Mouse (Mus musculus) heart, embryonic 11.5 days (tissue): ENCODE results near the gene Rhbdl2. TPM values are rescaled to one million over a fixed set of nuclear protein-coding genes. Genes with fewer than 3 reads are reported as not detected.

ENCODE experiments used
- ATAC-seq: fragments of 200-750 bp; cut with Nextera tagmentation; replicated peaks from 2 replicates; pipeline ENCODE4 v1.8.0; 2017; ENCODE audit warnings: moderate library complexity; ENCODE audit not compliant: insufficient number of reproducible peaks, low FRiP score, low TSS enrichment
- H3K27ac ChIP-seq: fragments of 300-500 bp; sonication (generic); 2 replicates; pipeline ENCODE4 v1.5.1; 2014; ENCODE audit warnings: mild to moderate bottlenecking, low read depth, low read length
- H3K27me3 ChIP-seq: fragments of 300-500 bp; sonication (generic); 2 replicates; pipeline ENCODE4 v1.6.1; 2014; ENCODE audit warnings: mild to moderate bottlenecking, low read length, mixed read lengths; ENCODE audit not compliant: control insufficient read depth, insufficient read depth
- H3K36me3 ChIP-seq: fragments of 300-500 bp; sonication (generic); 2 replicates; pipeline ENCODE4 v1.6.1; 2014; ENCODE audit warnings: mild to moderate bottlenecking, low read length, moderate library complexity, mixed read lengths; ENCODE audit not compliant: control insufficient read depth, insufficient read depth
- H3K4me1 ChIP-seq: fragments of 300-500 bp; sonication (generic); 2 replicates; pipeline ENCODE4 v1.6.1; 2014; ENCODE audit warnings: low read length; ENCODE audit not compliant: control insufficient read depth, insufficient read depth
- H3K4me2 ChIP-seq: fragments of 300-500 bp; sonication (generic); 2 replicates; pipeline ENCODE4 v1.6.1; 2014; ENCODE audit warnings: mild to moderate bottlenecking, moderate library complexity
- H3K4me3 ChIP-seq: fragments of 300-500 bp; sonication (generic); 2 replicates; pipeline ENCODE4 v1.5.1; 2014; ENCODE audit warnings: low read depth, low read length
- H3K9ac ChIP-seq: fragments of 300-500 bp; sonication (generic); 2 replicates; pipeline ENCODE4 v1.6.1; 2014; ENCODE audit warnings: mild to moderate bottlenecking, low read depth, low read length, moderate library complexity
- H3K9me3 ChIP-seq: fragments of 300-500 bp; sonication (generic); replicated peaks from 2 replicates; pipeline ENCODE4 v1.6.1; 2016; ENCODE audit warnings: low read length; ENCODE audit not compliant: control insufficient read depth
- WGBS: fragments of 180-500 bp; shearing (Covaris S2); extraction: QIAGEN DNeasy Blood & Tissue Kit; methylation state at CpG from one replicate; pipeline ENCODE4 v1.1.7; 2014; ENCODE audit not compliant: insufficient replicate concordance; 5-methylcytosine and 5-hydroxymethylcytosine counted together
- polyA plus RNA-seq: library from polyadenylated mRNA; unstranded; fragments of >200 nt; fragmentation: Nextera tagmentation; extraction: Ambion mirVana; gene quantifications from 2 replicates; pipeline ENCODE4 v1.2.1, GENCODE M21; 2014

Gene Rhbdl2
- polyA plus RNA-seq, 1 experiment from 2014 or later = 2.1 TPM

- Histone ChIP-seq H3K4me1 (no peaks in the 10 kb centered on the region), H3K9me3 (no peaks in the 10 kb centered on the region), H3K27me3 (no peaks in the 10 kb centered on the region), H3K27ac (no peak overlapping the region), H3K9ac (no peak overlapping the region), H3K4me2 (no peak overlapping the region), H3K4me3 (no peak overlapping the region), H3K36me3 (no peaks in the 10 kb centered on the region)
- no peak for ATAC-seq
- 71% methylated on average over 7 of the region's 7 CpGs for WGBS
Measured at GRCm38 (mm10) chr4:123797856-123798255, 10.2 kb downstream of the Rhbdl2 start.

- H3K36me3 ChIP-seq = no peaks in the 10 kb centered on the region
- no peaks in the 10 kb centered on the region for H3K27me3 ChIP-seq
- no peak overlapping the region for H3K4me3 ChIP-seq
- no peaks in the 10 kb centered on the region for H3K9me3 ChIP-seq
- no peak overlapping the region for H3K9ac ChIP-seq
- no peaks in the 10 kb centered on the region for H3K4me1 ChIP-seq
- 59% methylated on average over 6 of the region's 6 CpGs for WGBS
- H3K4me2 ChIP-seq = no peak overlapping the region
- no peak overlapping the region for H3K27ac ChIP-seq
- no peak for ATAC-seq
Measured at GRCm38 (mm10) chr4:123803642-123804041, 16.0 kb downstream of the Rhbdl2 start.

- no peak overlapping the region for H3K27ac ChIP-seq
- H3K4me2 ChIP-seq = no peak overlapping the region
- H3K9ac ChIP-seq = no peak overlapping the region
- H3K9me3 ChIP-seq = no peaks in the 10 kb centered on the region
- H3K4me3 ChIP-seq = no peak overlapping the region
- no peaks in the 10 kb centered on the region for H3K36me3 ChIP-seq
- ATAC-seq = no peak
- no peaks in the 10 kb centered on the region for H3K27me3 ChIP-seq
- 83% methylated on average over 11 of the region's 11 CpGs for WGBS
- no peaks in the 10 kb centered on the region for H3K4me1 ChIP-seq
Measured at GRCm38 (mm10) chr4:123808304-123808703, 20.6 kb downstream of the Rhbdl2 start.

DNA sequence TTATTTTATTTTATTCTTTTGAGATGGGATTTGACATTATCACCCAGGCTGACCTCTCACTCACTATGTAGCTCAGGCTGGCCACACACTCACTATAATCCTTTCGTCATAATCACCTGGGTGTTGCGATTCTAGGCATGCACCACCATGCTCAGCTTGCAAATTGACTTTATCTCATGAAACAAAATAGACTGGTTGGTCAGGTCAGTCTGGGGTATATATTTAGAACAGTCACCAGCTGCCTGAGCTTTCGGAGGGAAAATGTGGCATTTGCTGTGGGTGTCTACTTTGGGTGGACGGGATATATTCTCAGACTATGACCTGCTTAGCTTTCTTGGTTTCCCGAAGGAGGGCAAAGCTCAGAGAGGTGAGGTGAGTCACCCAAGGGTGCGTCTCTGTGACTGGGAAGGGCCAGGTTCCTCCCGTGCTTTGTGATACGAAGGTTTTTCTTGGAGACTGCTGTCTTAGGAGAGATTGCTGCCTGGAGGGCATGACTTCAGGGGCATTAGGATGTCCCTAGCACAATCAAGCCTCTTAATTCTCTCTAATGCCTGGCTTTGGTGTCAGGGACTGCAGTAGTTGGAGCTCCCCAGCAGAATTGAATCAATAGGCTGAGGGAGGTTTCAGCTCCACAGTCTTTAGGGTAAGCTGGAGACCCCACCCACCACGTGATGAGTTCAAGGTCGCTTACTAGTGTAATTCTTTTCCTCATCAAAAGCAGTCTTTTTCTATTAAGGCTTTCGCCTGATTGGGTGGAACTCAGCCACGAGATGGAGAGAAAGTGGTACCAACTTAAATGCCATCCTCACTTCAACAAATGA is 23.0 kb downstream of the Rhbdl2 start:
- no peak overlapping the region for H3K27ac ChIP-seq
- H3K4me3 ChIP-seq = no peak overlapping the region
- 69% methylated on average over 12 of the region's 12 CpGs for WGBS
- no peak overlapping the region for H3K4me2 ChIP-seq
- H3K27me3 ChIP-seq = no peaks in the 10 kb centered on the region
- no peak for ATAC-seq
- no peaks in the 10 kb centered on the region for H3K36me3 ChIP-seq
- no peak overlapping the region for H3K9ac ChIP-seq
- no peaks in the 10 kb centered on the region for H3K4me1 ChIP-seq
- H3K9me3 ChIP-seq = no peaks in the 10 kb centered on the region

GRCm38 (mm10) chr4:123812525-123812924 is 24.9 kb downstream of the Rhbdl2 start:
- no peak for ATAC-seq
- H3K27me3 ChIP-seq = no peaks in the 10 kb centered on the region
- H3K27ac ChIP-seq = no peak overlapping the region
- no peaks in the 10 kb centered on the region for H3K9me3 ChIP-seq
- H3K4me3 ChIP-seq = no peak overlapping the region
- H3K4me1 ChIP-seq = no peaks in the 10 kb centered on the region
- H3K36me3 ChIP-seq = no peaks in the 10 kb centered on the region
- H3K9ac ChIP-seq = no peak overlapping the region
- H3K4me2 ChIP-seq = no peak overlapping the region
- 73% methylated on average over 3 of the region's 3 CpGs for WGBS

- Histone ChIP-seq H3K4me2 (no peak overlapping the region), H3K9ac (no peak overlapping the region), H3K4me3 (no peak overlapping the region), H3K27me3 (no peaks in the 10 kb centered on the region), H3K4me1 (no peaks in the 10 kb centered on the region), H3K27ac (no peak overlapping the region), H3K9me3 (no peaks in the 10 kb centered on the region), H3K36me3 (no peaks in the 10 kb centered on the region)
- ATAC-seq = no peak
- 67% methylated on average over 7 of the region's 7 CpGs for WGBS
Measured at GRCm38 (mm10) chr4:123814030-123814501, 26.4 kb downstream of the Rhbdl2 start.

DNA sequence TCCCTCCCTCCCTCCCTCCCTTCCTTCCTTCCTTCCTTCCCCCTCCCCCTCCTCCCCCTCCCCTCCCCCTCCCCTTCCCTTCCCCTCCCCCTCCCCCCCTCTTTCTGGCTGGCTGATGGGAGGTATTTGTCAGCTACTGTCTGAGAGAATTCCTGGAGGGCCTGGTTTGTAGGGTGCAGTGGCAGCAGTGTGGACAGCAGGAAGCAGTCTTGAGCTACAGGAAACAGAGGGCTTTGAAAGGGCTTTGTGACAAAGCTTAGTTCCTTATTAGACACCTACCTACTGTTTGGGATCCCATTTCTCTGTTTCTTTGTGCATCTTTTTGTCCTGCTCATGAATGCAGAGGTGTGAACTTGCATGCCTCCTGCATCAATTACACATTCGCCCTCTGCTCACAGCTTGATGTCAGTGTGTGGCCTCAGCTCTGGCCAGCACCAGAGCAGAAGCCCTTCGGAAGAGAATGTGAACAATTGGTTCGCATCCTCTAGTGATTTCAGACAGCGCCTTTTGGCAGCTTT is 31.5 kb downstream of the Rhbdl2 start:
- H3K4me1 ChIP-seq = no peaks in the 10 kb centered on the region
- no peak overlapping the region for H3K4me3 ChIP-seq
- WGBS = 50% methylated on average over 4 of the region's 4 CpGs
- ATAC-seq = no peak
- H3K9ac ChIP-seq = no peak overlapping the region
- no peaks in the 10 kb centered on the region for H3K27me3 ChIP-seq
- H3K27ac ChIP-seq = no peak overlapping the region
- H3K36me3 ChIP-seq = no peaks in the 10 kb centered on the region
- H3K4me2 ChIP-seq = no peak overlapping the region
- H3K9me3 ChIP-seq = no peaks in the 10 kb centered on the region

DNA sequence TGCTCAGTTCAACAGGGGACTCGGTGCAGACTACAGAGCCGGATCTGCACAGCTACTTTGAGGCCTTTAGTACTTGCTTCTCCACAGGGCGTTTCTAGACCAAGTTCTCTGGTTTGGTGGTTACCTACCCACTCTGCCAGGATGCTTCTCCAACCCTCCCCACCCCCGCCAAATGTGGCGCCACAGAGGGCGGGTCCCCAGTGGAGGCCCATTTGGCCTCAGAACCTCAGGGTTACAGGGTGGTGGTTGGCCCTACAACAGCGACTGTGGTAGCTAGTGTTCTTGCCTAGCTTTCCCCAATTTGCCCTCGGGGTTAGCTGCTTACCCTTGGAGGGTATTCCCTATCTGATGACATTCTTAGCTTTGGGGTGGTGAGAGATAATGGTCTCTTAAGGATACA is 54.5 kb downstream of the Rhbdl2 start:
- no peaks in the 10 kb centered on the region for H3K27me3 ChIP-seq
- WGBS = 75% methylated on average over 8 of the region's 8 CpGs
- no peaks in the 10 kb centered on the region for H3K36me3 ChIP-seq
- H3K9ac ChIP-seq = no peak overlapping the region
- H3K27ac ChIP-seq = no peak overlapping the region
- no peaks in the 10 kb centered on the region for H3K4me1 ChIP-seq
- H3K9me3 ChIP-seq = no peaks in the 10 kb centered on the region
- ATAC-seq = no peak
- H3K4me2 ChIP-seq = no peak overlapping the region
- H3K4me3 ChIP-seq = no peak overlapping the region

DNA sequence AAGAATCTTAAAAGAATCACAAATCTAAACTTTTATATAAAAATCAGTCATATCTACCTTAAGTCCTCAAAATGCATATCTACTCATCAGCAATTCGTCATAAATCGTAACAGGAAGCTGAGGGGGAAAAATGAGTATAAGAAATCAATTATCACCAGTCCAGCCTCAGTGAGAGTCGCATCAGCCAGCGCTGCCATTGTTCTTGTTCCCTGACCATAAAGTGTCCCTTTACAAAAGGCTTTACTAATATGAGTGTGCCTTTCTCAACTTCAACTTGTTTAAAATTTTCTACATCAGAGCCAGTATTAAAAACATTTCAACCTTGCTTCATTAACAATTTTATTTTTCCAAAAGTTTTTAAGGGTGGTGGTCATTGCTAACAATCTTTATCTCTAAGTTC is 69.2 kb downstream of the Rhbdl2 start:
- Histone ChIP-seq H3K9ac (no peak overlapping the region), H3K27me3 (no peaks in the 10 kb centered on the region), H3K27ac (no peak overlapping the region), H3K4me1 (no peaks in the 10 kb centered on the region), H3K36me3 (no peaks in the 10 kb centered on the region), H3K4me2 (no peak overlapping the region), H3K4me3 (no peak overlapping the region), H3K9me3 (no peaks in the 10 kb centered on the region)
- no peak for ATAC-seq
- 71% methylated on average over 4 of the region's 4 CpGs for WGBS
